Mouse (Mus musculus) hindbrain, embryonic 14.5 days (tissue): ENCODE data around the gene 1700003F12Rik. TPM values are rescaled to one million over a fixed set of nuclear protein-coding genes. Genes with fewer than 3 reads are reported as not detected.

Experiments
- ATAC-seq: fragments of 200-750 bp; cut with Nextera tagmentation; 2 replicates; pipeline ENCODE4 v1.8.0; 2017; ENCODE audit warnings: moderate number of reproducible peaks, mild to moderate bottlenecking, moderate TSS enrichment, moderate library complexity; ENCODE audit not compliant: low FRiP score
- DNase-seq: peaks from one replicate; pipeline ENCODE4 v3.0.0-alpha.2; 2015; ENCODE audit warnings: low spot score
- H3K27ac ChIP-seq: fragments of 300-500 bp; sonication (generic); 2 replicates; pipeline ENCODE4 v1.5.1; 2014; ENCODE audit warnings: mild to moderate bottlenecking, moderate library complexity
- H3K27me3 ChIP-seq: fragments of 300-500 bp; sonication (generic); 2 replicates; pipeline ENCODE4 v1.6.1; 2014; ENCODE audit warnings: mild to moderate bottlenecking, low read length, mixed read lengths; ENCODE audit not compliant: control insufficient read depth, insufficient read depth
- H3K36me3 ChIP-seq: fragments of 300-500 bp; sonication (generic); replicated peaks from 2 replicates; pipeline ENCODE4 v1.6.1; 2014; ENCODE audit not compliant: control insufficient read depth, insufficient read depth
- H3K4me1 ChIP-seq: fragments of 300-500 bp; sonication (generic); replicated peaks from 2 replicates; pipeline ENCODE4 v1.6.1; 2014; ENCODE audit warnings: antibody characterized with exemption, low read length, mixed read lengths; ENCODE audit not compliant: control insufficient read depth, insufficient read depth
- H3K4me2 ChIP-seq: fragments of 300-500 bp; sonication (generic); replicated peaks from 2 replicates; pipeline ENCODE4 v1.6.1; 2014; ENCODE audit warnings: mild to moderate bottlenecking, moderate library complexity
- H3K4me3 ChIP-seq: fragments of 300-500 bp; sonication (generic); replicated peaks from 2 replicates; pipeline ENCODE4 v1.5.1; 2014; ENCODE audit warnings: mild to moderate bottlenecking, low read length
- H3K9ac ChIP-seq: fragments of 300-500 bp; sonication (generic); 2 replicates; pipeline ENCODE4 v1.6.1; 2014
- H3K9me3 ChIP-seq: fragments of 300-500 bp; sonication (generic); 2 replicates; pipeline ENCODE4 v1.6.1; 2016; ENCODE audit warnings: low read length; ENCODE audit not compliant: control insufficient read depth
- WGBS: fragments of 180-500 bp; shearing (Covaris S2); extraction: QIAGEN DNeasy Blood & Tissue Kit; methylation state at CpG from one replicate; pipeline ENCODE4 v1.1.7; 2014; 5-methylcytosine and 5-hydroxymethylcytosine counted together
- polyA plus RNA-seq: library from polyadenylated mRNA; unstranded; fragments of >200 nt; fragmentation: Nextera tagmentation; extraction: Ambion mirVana; gene quantifications from 2 replicates; pipeline ENCODE4 v1.2.1, GENCODE M21; 2014

The 1700003F12Rik gene
- 1.5 and 1.6 TPM in 2 replicates for polyA plus RNA-seq

DNA sequence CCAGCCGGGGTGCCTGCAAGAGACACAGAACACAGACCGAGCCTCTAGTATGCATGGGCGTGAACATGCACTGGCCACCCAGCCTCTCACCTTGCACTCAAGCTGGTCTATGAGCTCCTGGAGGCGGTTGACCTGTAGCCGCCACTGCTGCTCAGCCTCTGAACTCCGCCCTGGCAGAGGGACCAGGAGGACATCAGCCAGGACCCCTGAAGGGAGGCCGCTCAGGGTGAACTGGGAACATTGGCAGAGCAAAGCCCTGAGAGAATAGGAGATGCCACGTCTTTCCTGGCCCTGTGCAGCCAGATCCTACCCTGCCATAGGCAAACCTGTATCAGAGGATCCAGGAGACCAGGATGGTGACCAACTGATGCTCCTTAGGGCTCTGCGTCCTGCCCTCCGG, at the start of gene 1700003F12Rik:
1700003F12Rik (plus strand) TSS at position 375 of the 400 bp plus-strand sequence.
- H3K36me3 ChIP-seq = no peaks in the 10 kb centered on the region
- ATAC-seq = no peak
- H3K4me3 ChIP-seq = no peak within 1 kb of the TSS
- H3K9ac ChIP-seq = no peak within 1 kb of the TSS
- H3K4me1 ChIP-seq = peaks cover 12% of the 10 kb centered on the region
- 0 out of 2 replicates have a peak, but pooled peaks cover 9% of the 10 kb centered on the region for H3K27me3 ChIP-seq
- DNase-seq = no peak
- no peaks in the 10 kb centered on the region for H3K9me3 ChIP-seq
- 94% methylated on average over 10 of the region's 10 CpGs for WGBS
- no peak within 1 kb of the TSS for H3K4me2 ChIP-seq
- no peak within 1 kb of the TSS for H3K27ac ChIP-seq

DNA sequence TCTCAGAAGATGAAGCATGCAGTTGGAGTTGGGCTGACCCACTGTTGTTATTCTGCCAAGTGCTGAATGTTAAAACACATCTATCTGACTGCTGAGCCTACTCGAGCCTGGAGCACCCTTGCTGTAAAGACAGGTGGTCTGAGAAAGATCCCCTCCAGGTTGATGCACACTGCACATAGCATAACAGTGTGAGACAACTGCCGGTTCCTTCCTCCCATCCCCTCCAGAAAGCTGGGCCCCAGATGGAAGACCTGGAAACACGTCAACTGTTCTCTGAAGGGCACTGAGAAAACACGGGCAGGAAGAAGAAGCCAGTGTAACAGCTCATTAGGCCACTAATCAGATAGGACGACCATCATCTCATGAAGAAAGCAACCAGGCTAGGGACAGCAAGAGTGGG, 48.3 kb upstream of the 1700003F12Rik start:
- DNase-seq = no peak
- 41% methylated on average over 5 of the region's 5 CpGs for WGBS
- no peak overlapping the region for H3K27ac ChIP-seq

DNA sequence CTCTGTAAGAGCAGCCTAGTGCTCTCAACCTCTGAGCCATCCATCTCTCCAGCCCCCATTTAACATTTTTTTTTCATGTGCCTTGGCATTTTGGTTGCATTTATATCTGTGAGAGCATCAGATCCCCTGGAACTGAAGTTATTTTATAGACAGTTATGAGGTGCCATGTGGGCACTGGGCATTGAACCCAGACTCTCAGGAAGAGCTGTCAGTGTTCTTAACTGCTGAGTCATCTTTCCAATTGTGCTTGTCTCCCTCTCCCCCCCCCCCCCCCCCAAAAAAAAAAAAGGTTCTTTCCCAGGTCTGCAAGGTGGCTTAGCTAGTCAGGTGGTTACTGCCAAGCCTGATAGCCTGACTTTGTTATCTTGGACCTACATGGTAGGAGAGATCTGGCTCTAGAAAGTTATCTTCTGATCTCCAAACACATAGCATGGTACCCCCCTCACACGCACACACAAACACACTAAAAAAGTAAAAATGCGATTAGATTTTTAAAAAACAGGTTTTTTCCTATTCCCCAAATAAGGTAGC, 47.1 kb upstream of the 1700003F12Rik start:
- H3K9me3 ChIP-seq = no peaks in the 10 kb centered on the region
- H3K27me3 ChIP-seq = no peaks in the 10 kb centered on the region
- no peak overlapping the region for H3K27ac ChIP-seq
- DNase-seq = no peak
- no peak overlapping the region for H3K4me2 ChIP-seq
- ATAC-seq = no peak
- 0 out of 2 replicates have a peak, but pooled peaks cover 6% of the 10 kb centered on the region for H3K4me1 ChIP-seq
- no peak overlapping the region for H3K4me3 ChIP-seq
- H3K36me3 ChIP-seq = peaks cover 22% of the 10 kb centered on the region
- H3K9ac ChIP-seq = no peak overlapping the region
- 96% methylated on average over 2 of the region's 2 CpGs for WGBS

More for the DNA sequence above, 48.3 kb upstream of the 1700003F12Rik start:
- ATAC-seq = no peak
- no peak overlapping the region for H3K4me2 ChIP-seq
- peaks cover 13% of the 10 kb centered on the region; the same call in 1 of the 2 replicates for H3K36me3 ChIP-seq
- no peaks in the 10 kb centered on the region for H3K9me3 ChIP-seq
- H3K4me1 ChIP-seq = 0 out of 2 replicates have a peak, but pooled peaks cover 6% of the 10 kb centered on the region
- H3K9ac ChIP-seq = no peak overlapping the region
- H3K4me3 ChIP-seq = no peak overlapping the region
- H3K27me3 ChIP-seq = no peaks in the 10 kb centered on the region

GRCm38 (mm10) chr2:154500758-154501157, 46.1 kb upstream of the 1700003F12Rik start:
- 92% methylated on average over 3 of the region's 3 CpGs for WGBS
- no peak overlapping the region for H3K9ac ChIP-seq
- no peak overlapping the region for H3K27ac ChIP-seq
- H3K36me3 ChIP-seq = peaks cover 32% of the 10 kb centered on the region
- no peak for DNase-seq
- no peak overlapping the region for H3K4me2 ChIP-seq
- no peak for ATAC-seq
- H3K4me1 ChIP-seq = 0 out of 2 replicates have a peak, but pooled peaks cover 6% of the 10 kb centered on the region
- no peaks in the 10 kb centered on the region for H3K27me3 ChIP-seq
- no peak overlapping the region for H3K4me3 ChIP-seq
- no peaks in the 10 kb centered on the region for H3K9me3 ChIP-seq

- no peak for DNase-seq
- no peak for ATAC-seq
- H3K4me1 ChIP-seq = no peaks in the 10 kb centered on the region
- H3K9ac ChIP-seq = no peak overlapping the region
- no peaks in the 10 kb centered on the region for H3K27me3 ChIP-seq
- 73% methylated on average over 2 of the region's 2 CpGs for WGBS
- H3K36me3 ChIP-seq = peaks cover 55% of the 10 kb centered on the region
- no peak overlapping the region for H3K4me3 ChIP-seq
- H3K27ac ChIP-seq = no peak overlapping the region
- H3K9me3 ChIP-seq = no peaks in the 10 kb centered on the region
- H3K4me2 ChIP-seq = no peak overlapping the region
Observed at GRCm38 (mm10) chr2:154507076-154507475, 39.8 kb upstream of the 1700003F12Rik start.

GRCm38 (mm10) chr2:154507566-154508283, 39.2 kb upstream of the 1700003F12Rik start:
- no peak overlapping the region for H3K4me3 ChIP-seq
- no peaks in the 10 kb centered on the region for H3K27me3 ChIP-seq
- no peak overlapping the region for H3K9ac ChIP-seq
- H3K4me1 ChIP-seq = no peaks in the 10 kb centered on the region
- peaks cover 61% of the 10 kb centered on the region for H3K36me3 ChIP-seq
- H3K9me3 ChIP-seq = no peaks in the 10 kb centered on the region
- 79% methylated on average over 9 of the region's 9 CpGs for WGBS
- no peak overlapping the region for H3K4me2 ChIP-seq
- DNase-seq = no peak
- H3K27ac ChIP-seq = no peak overlapping the region
- no peak for ATAC-seq

DNA sequence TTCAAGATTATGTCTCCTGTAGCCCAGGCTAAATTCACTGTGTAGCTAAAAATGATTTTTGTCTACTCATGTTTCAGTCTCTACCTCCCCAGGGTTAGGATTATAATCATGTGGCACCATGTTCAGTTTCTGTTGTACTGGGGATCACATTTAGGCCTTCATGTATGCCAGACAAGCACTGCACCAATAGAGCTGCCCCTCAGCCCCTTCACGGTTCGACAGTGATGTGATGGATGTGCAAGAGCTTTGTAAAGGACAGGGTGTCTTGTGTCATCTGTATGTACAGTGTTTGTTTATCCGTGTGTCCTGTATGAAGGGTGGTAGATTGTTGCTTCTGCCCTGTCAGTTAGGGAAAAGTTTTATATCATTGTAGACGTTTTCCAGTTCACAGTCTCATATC, 38.4 kb upstream of the 1700003F12Rik start:
- ATAC-seq = no peak
- Histone ChIP-seq H3K27me3 (no peaks in the 10 kb centered on the region), H3K4me1 (no peaks in the 10 kb centered on the region), H3K27ac (no peak overlapping the region), H3K4me2 (no peak overlapping the region), H3K36me3 (peaks cover 62% of the 10 kb centered on the region), H3K9ac (no peak overlapping the region), H3K9me3 (no peaks in the 10 kb centered on the region), H3K4me3 (no peak overlapping the region)
- DNase-seq = no peak
- 89% methylated on average over 4 of the region's 4 CpGs for WGBS

DNA sequence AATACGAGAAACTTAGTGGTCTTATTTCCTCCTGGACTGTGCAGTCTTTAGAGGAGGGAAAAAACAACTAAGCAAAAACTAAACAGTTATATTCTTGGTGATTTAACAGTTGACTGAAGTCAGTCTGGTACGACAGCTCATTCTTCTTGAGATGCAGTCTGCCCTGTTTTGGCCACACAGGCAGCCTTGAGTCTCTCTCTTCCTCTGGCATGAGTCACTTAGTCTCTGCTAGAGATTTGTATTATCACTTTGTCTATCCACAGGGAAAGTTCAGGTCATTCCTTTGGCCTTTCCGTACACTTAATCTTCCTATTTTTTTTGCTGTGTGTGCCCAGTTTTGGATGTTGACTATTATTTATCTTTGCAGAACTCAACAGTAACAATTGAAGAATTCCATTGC, 36.7 kb upstream of the 1700003F12Rik start:
- Histone ChIP-seq H3K9ac (no peak overlapping the region), H3K9me3 (no peaks in the 10 kb centered on the region), H3K27ac (no peak overlapping the region), H3K4me1 (no peaks in the 10 kb centered on the region), H3K4me2 (no peak overlapping the region), H3K27me3 (no peaks in the 10 kb centered on the region), H3K36me3 (peaks cover 49% of the 10 kb centered on the region), H3K4me3 (no peak overlapping the region)
- no peak for ATAC-seq
- DNase-seq = no peak
- WGBS = 97% methylated on average over 3 of the region's 3 CpGs

DNA sequence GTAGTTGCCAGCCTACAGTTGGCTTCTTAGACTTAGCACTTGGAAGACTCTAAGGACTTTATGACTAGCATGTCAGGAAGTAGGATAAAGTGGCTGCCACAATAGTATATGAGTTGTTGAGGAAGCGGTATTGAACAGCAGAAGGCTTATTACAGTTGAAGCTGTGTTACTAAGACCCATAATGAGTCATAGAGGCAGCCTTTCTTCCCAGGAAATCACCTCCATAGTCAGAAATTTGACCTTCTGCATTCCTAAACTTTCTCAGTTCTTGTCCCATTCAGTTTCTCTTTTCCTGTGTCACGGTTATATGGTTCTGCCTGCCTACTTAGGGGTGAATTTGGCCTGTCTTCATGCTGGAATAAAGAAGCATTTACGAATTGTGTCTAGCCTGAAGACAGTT, 29.9 kb upstream of the 1700003F12Rik start:
- WGBS = 83% methylated on average over 3 of the region's 3 CpGs
- Histone ChIP-seq H3K36me3 (peaks cover 43% of the 10 kb centered on the region), H3K9me3 (no peaks in the 10 kb centered on the region), H3K27ac (no peak overlapping the region), H3K9ac (no peak overlapping the region), H3K4me3 (no peak overlapping the region), H3K27me3 (no peaks in the 10 kb centered on the region), H3K4me2 (no peak overlapping the region), H3K4me1 (no peaks in the 10 kb centered on the region)
- ATAC-seq (no peak), DNase-seq (no peak)
